Mouse (Mus musculus): ENCODE results near the gene Pde10a.

DNA sequence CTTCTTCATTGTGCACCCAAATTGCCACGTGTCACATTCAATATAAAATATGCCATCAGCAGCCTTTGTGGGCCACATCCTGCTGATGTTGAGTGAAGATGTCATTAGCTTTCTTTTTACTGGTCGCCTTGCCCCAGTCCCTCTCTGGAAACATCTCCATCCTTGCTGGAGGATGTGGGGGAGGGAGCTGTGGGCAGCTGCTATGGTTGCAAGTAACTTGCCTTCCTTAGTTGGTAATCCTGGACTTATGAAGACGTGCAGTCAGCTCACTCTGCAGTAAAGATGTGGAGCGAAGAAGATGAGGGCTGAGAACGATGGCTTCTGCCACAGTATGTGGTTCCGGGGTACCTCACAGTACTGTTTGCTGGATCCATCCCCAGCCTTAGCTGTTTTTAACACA, 18.4 kb upstream of the Pde10a start:
- TF ChIP-seq CTCF (IDR thresholded peaks at IDR 0.05; ENCODE audit: extremely low read depth, insufficient read length, insufficient replicate concordance, low read depth, low read length) (no peak), POLR2A (IDR thresholded peaks at IDR 0.05; ENCODE audit: low read depth, low read length) (no peak)

Data from small intestine, adult 2 months (tissue).